Mouse (Mus musculus): ENCODE measurements around the gene Ift81. TPM values are rescaled to one million over a fixed set of nuclear protein-coding genes. Genes with fewer than 3 reads are reported as not detected.
A peak's percentile ranks its signal among the peaks of the same experiment; 100 is the strongest.

Gene Ift81
- polyA plus RNA-seq, 1 experiment from 2014 or later = 37.2 TPM

GRCm38 (mm10) chr5:122624952-122625479 lies 10.7 kb upstream of the Ift81 start:
- Histone ChIP-seq H3K27me3 (replicated peaks) (no peaks in the 10 kb centered on the region), H3K9ac (no peak overlapping the region), H3K27ac (no peak overlapping the region), H3K36me3 (no peaks in the 10 kb centered on the region), H3K4me3 (replicated peaks) (no peak overlapping the region), H3K9me3 (no peaks in the 10 kb centered on the region), H3K4me2 (no peak overlapping the region), H3K4me1 (0 out of 2 replicates have a peak, but pooled peaks cover 3% of the 10 kb centered on the region)
- ATAC-seq (ENCODE audit: insufficient read depth, low FRiP score, low read depth) = no peak
- 83% methylated on average over 11 of the region's 11 CpGs for WGBS

DNA sequence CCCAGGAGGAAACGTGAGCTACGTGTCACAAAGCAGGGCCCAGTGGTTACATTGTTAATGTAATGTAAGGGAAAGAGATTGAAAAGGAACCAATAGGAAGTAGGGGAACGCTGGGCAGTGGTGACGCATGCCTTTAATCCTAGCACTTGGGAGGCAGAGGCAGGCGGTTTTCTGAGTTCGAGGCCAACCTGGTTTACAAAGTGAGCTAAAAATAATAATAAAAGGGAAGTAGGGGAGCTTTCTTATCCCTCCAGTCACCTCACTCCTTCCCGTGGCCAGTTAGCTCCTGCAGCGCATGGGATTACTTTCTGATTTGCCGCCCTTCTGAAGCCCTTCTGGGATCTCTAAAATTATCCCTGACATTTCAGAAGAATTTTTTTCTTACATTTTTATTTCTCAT lies 9.5 kb upstream of the Ift81 start:
- Histone ChIP-seq H3K27ac (no peak overlapping the region), H3K9ac (no peak overlapping the region), H3K27me3 (replicated peaks) (no peaks in the 10 kb centered on the region), H3K4me2 (no peak overlapping the region), H3K4me1 (0 out of 2 replicates have a peak, but pooled peaks cover 3% of the 10 kb centered on the region), H3K9me3 (no peaks in the 10 kb centered on the region), H3K4me3 (replicated peaks) (no peak overlapping the region), H3K36me3 (no peaks in the 10 kb centered on the region)
- WGBS = 80% methylated on average over 9 of the region's 9 CpGs
- no peak for ATAC-seq (ENCODE audit: insufficient read depth, low FRiP score, low read depth)

DNA sequence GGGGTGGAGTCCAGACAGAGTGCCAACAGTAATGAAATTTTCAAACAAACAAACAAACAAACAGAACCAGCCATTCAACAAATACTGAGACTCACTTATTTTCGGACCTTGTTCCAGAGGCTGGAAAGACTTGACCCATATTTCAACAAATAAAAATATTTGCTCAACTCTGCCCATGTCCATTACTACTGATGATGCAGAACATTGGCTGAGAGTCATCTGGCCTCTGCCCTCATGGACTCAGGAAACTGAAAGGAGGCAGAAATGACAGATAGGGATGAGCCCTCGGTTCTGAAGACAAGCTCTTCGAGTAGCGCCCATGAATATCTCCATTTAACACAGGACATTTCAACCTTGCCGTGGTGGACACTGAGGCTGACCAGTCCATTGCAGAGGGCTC lies 8.2 kb upstream of the Ift81 start:
- no peak for ATAC-seq (ENCODE audit: insufficient read depth, low FRiP score, low read depth)
- Histone ChIP-seq H3K27ac (peak overlapping the region; percentile 80), H3K4me2 (no peak overlapping the region), H3K4me3 (replicated peaks) (no peak overlapping the region), H3K4me1 (0 out of 2 replicates have a peak, but pooled peaks cover 3% of the 10 kb centered on the region), H3K9ac (no peak overlapping the region), H3K9me3 (no peaks in the 10 kb centered on the region), H3K36me3 (no peaks in the 10 kb centered on the region), H3K27me3 (replicated peaks) (no peaks in the 10 kb centered on the region)
- 86% methylated on average over 5 of the region's 5 CpGs for WGBS

DNA sequence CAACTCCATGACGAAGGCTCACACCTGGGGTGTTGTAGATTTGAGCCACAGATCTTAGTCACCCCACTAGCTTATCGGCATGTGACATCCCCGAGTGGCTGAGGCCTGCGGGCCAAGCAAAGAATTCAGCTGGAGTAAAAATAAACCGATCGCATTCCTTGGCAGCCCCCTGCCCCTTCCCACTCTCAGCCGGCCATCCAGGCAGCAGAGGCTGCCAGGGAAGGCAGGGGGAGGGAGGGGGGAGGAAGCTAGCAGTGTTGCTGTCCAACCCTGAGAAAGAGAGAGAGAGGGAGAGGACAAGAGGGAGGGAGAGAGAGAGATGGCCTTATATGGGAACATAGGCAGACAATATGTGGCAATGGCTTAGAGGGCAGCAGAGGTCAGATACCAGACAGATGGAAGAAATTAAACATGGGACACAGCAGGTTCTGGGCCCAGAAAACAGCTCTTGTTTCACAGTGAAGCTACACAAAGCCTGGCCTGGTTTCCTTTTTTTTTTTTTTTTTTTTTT lies 7.1 kb upstream of the Ift81 start:
- Histone ChIP-seq H3K4me1 (0 out of 2 replicates have a peak, but pooled peaks cover 3% of the 10 kb centered on the region), H3K9me3 (no peaks in the 10 kb centered on the region), H3K9ac (no peak overlapping the region), H3K27ac (peak overlapping the region; percentile 80), H3K4me2 (no peak overlapping the region), H3K36me3 (no peaks in the 10 kb centered on the region), H3K4me3 (replicated peaks) (no peak overlapping the region), H3K27me3 (replicated peaks) (no peaks in the 10 kb centered on the region)
- ATAC-seq (ENCODE audit: insufficient read depth, low FRiP score, low read depth) = peak; percentile 90
- 4% methylated on average over 7 of the region's 7 CpGs for WGBS

- no peak for ATAC-seq (ENCODE audit: insufficient read depth, low FRiP score, low read depth)
- 0 out of 2 replicates have a peak, but pooled peaks cover 4% of the 10 kb centered on the region for H3K4me1 ChIP-seq
- no peak overlapping the region for H3K9ac ChIP-seq
- 68% methylated on average over 9 of the region's 9 CpGs for WGBS
- H3K4me2 ChIP-seq = no peak overlapping the region
- H3K9me3 ChIP-seq = no peaks in the 10 kb centered on the region
- H3K36me3 ChIP-seq = no peaks in the 10 kb centered on the region
- H3K27ac ChIP-seq = peak overlapping the region; percentile 80; the same call in 1 of the 2 replicates
- no peaks in the 10 kb centered on the region for H3K27me3 ChIP-seq (replicated peaks)
- H3K4me3 ChIP-seq (replicated peaks) = no peak overlapping the region
These were observed 5.5 kb upstream of the Ift81 start for GRCm38 (mm10) chr5:122619686-122620296.

GRCm38 (mm10) chr5:122617718-122618117 lies 3.4 kb upstream of the Ift81 start:
- H3K4me3 ChIP-seq (replicated peaks) = no peak overlapping the region
- H3K27me3 ChIP-seq (replicated peaks) = no peaks in the 10 kb centered on the region
- H3K4me1 ChIP-seq = 0 out of 2 replicates have a peak, but pooled peaks cover 7% of the 10 kb centered on the region
- no peaks in the 10 kb centered on the region for H3K9me3 ChIP-seq
- no peak overlapping the region for H3K9ac ChIP-seq
- WGBS = 62% methylated on average over 5 of the region's 5 CpGs
- no peak for ATAC-seq (ENCODE audit: insufficient read depth, low FRiP score, low read depth)
- H3K27ac ChIP-seq = no peak overlapping the region; the same call in 1 of the 2 replicates
- no peaks in the 10 kb centered on the region for H3K36me3 ChIP-seq
- no peak overlapping the region for H3K4me2 ChIP-seq

DNA sequence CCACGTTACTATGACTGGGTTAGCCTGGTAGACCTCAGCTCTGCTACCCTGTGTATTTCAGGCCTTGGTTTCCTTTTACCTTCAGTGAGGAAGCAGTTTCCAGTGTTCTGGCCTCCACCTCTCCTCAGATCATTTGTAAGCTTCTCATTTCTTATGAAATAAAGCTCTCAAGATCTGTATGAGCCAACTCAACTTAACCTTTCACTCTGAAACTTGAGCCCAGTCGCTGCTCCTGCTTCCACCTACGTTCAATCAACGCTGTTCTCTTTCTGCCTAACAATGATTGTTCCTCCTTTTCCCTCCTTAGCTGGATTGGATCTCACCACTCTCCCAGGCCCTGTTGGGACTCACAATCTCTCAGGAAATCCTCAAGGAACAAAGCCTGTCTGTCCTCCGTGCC lies 2.7 kb downstream of the Ift81 start:
- Histone ChIP-seq H3K27me3 (replicated peaks) (no peaks in the 10 kb centered on the region), H3K27ac (0 out of 2 replicates have a peak overlapping the region, but pooled peaks have one; percentile 31), H3K4me2 (no peak overlapping the region), H3K4me1 (0 out of 2 replicates have a peak, but pooled peaks cover 4% of the 10 kb centered on the region), H3K9ac (no peak overlapping the region), H3K36me3 (peaks cover 3% of the 10 kb centered on the region), H3K4me3 (replicated peaks) (no peak overlapping the region), H3K9me3 (no peaks in the 10 kb centered on the region)
- 57% methylated on average over 5 of the region's 5 CpGs for WGBS
- no peak for ATAC-seq (ENCODE audit: insufficient read depth, low FRiP score, low read depth)

- Histone ChIP-seq H3K27me3 (replicated peaks) (no peaks in the 10 kb centered on the region), H3K9ac (no peak overlapping the region), H3K4me3 (replicated peaks) (no peak overlapping the region), H3K4me2 (no peak overlapping the region), H3K9me3 (no peaks in the 10 kb centered on the region), H3K36me3 (peaks cover 17% of the 10 kb centered on the region), H3K27ac (no peak overlapping the region), H3K4me1 (peaks cover 3% of the 10 kb centered on the region; the same call in 1 of the 2 replicates)
- no peak for ATAC-seq (ENCODE audit: insufficient read depth, low FRiP score, low read depth)
- 85% methylated on average over 2 of the region's 2 CpGs for WGBS
These were observed 9.4 kb downstream of the Ift81 start for GRCm38 (mm10) chr5:122604894-122605293.

DNA sequence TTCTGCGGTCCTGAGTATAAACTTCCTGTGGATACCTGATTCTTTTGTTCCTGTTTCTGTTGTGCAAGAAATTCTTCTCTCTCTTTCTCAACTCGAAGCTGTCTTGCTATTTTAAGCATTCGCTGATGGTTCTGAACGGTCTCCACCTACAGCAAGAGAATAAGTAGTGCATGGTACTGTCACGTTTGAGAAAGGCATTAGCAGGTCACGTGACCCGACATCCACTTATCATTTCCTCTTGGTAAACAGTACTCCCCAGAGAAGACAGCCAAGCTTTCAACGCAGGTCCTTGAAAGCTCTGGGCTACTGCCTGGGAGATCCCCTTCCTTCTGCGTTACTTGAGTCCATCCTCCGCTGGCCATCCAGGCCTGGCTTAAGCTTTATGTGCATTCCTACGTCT lies 12.1 kb downstream of the Ift81 start:
- H3K4me3 ChIP-seq (replicated peaks) = no peak overlapping the region
- no peak overlapping the region for H3K9ac ChIP-seq
- H3K27ac ChIP-seq = peak overlapping the region; percentile 60; the same call in 1 of the 2 replicates
- no peak overlapping the region for H3K4me2 ChIP-seq
- H3K36me3 ChIP-seq = peaks cover 20% of the 10 kb centered on the region; the same call in 1 of the 2 replicates
- no peaks in the 10 kb centered on the region for H3K9me3 ChIP-seq
- ATAC-seq (ENCODE audit: insufficient read depth, low FRiP score, low read depth) = peak; percentile 35; the same call in 1 of the 2 replicates
- peaks cover 3% of the 10 kb centered on the region; the same call in 1 of the 2 replicates for H3K4me1 ChIP-seq
- 27% methylated on average over 11 of the region's 11 CpGs for WGBS
- H3K27me3 ChIP-seq (replicated peaks) = no peaks in the 10 kb centered on the region

GRCm38 (mm10) chr5:122595470-122595869 lies 18.8 kb downstream of the Ift81 start:
- peak overlapping the region; percentile 52; the same call in 1 of the 2 replicates for H3K27ac ChIP-seq
- H3K9ac ChIP-seq = no peak overlapping the region
- H3K27me3 ChIP-seq (replicated peaks) = no peaks in the 10 kb centered on the region
- 62% methylated on average over 4 of the region's 4 CpGs for WGBS
- no peaks in the 10 kb centered on the region for H3K9me3 ChIP-seq
- no peak overlapping the region for H3K4me2 ChIP-seq
- ATAC-seq (ENCODE audit: insufficient read depth, low FRiP score, low read depth) = no peak
- no peak overlapping the region for H3K4me3 ChIP-seq (replicated peaks)
- 0 out of 2 replicates have a peak, but pooled peaks cover 16% of the 10 kb centered on the region for H3K36me3 ChIP-seq
- no peaks in the 10 kb centered on the region for H3K4me1 ChIP-seq

GRCm38 (mm10) chr5:122589891-122590290 lies 24.4 kb downstream of the Ift81 start:
- Histone ChIP-seq H3K4me1 (no peaks in the 10 kb centered on the region), H3K27me3 (replicated peaks) (no peaks in the 10 kb centered on the region), H3K9me3 (no peaks in the 10 kb centered on the region), H3K4me2 (no peak overlapping the region), H3K27ac (no peak overlapping the region), H3K36me3 (peaks cover 8% of the 10 kb centered on the region; the same call in 1 of the 2 replicates), H3K4me3 (replicated peaks) (no peak overlapping the region), H3K9ac (no peak overlapping the region)
- no peak for ATAC-seq (ENCODE audit: insufficient read depth, low FRiP score, low read depth)
- WGBS = 83% methylated on average over 4 of the region's 4 CpGs

DNA sequence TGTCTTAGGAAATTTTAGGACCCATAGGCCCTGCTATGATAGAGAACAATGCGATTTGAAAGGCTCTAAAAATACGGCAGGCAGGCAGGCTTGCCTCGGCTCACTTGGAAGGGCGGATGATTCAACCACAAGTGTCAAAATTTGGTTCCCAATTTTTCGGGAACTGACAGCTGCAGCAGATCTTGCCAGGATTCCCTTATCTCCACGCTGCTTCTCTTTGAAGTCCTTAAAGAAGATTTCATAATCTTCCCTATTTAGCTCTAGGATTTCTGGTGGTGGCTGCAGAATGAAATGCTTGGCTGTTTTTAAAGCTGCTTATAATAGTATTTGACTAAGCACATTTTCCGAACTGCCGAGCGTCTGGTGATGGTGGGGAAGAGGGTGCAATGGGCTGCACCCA lies 28.8 kb downstream of the Ift81 start:
- Histone ChIP-seq H3K9ac (no peak overlapping the region), H3K9me3 (no peaks in the 10 kb centered on the region), H3K27ac (no peak overlapping the region), H3K36me3 (no peaks in the 10 kb centered on the region; the same call in 1 of the 2 replicates), H3K4me2 (no peak overlapping the region), H3K4me3 (replicated peaks) (no peak overlapping the region), H3K4me1 (no peaks in the 10 kb centered on the region), H3K27me3 (replicated peaks) (no peaks in the 10 kb centered on the region)
- WGBS = 83% methylated on average over 9 of the region's 9 CpGs
- ATAC-seq (ENCODE audit: insufficient read depth, low FRiP score, low read depth) = no peak

All from stomach, embryonic 15.5 days (tissue).